Mouse (Mus musculus): ENCODE results near the gene 2210010C04Rik.
A peak's percentile ranks its signal among the peaks of the same experiment; 100 is the strongest.

The 2210010C04Rik gene

GRCm38 (mm10) chr6:41035409-41035808 lies at the start of gene 2210010C04Rik:
TSS of gene 2210010C04Rik (minus strand) at chr6:41035509.
- DNase-seq = no peak

GRCm38 (mm10) chr6:41080121-41080520 lies 44.8 kb upstream of the 2210010C04Rik start:
- DNase-seq = no peak

GRCm38 (mm10) chr6:41078539-41079303 lies 43.4 kb upstream of the 2210010C04Rik start:
- DNase-seq = no peak

GRCm38 (mm10) chr6:41075753-41076152 lies 40.4 kb upstream of the 2210010C04Rik start:
- DNase-seq = no peak

- DNase-seq = no peak
Observed at GRCm38 (mm10) chr6:41063332-41063731, 28.0 kb upstream of the 2210010C04Rik start.

GRCm38 (mm10) chr6:41062746-41063145 lies 27.4 kb upstream of the 2210010C04Rik start:
- no peak for DNase-seq

- DNase-seq = no peak
Observed at GRCm38 (mm10) chr6:41062081-41062480, 26.8 kb upstream of the 2210010C04Rik start.

GRCm38 (mm10) chr6:41061085-41061484 lies 25.8 kb upstream of the 2210010C04Rik start:
- DNase-seq = peak in 1 of 2 experiments; percentile 4

GRCm38 (mm10) chr6:41057653-41058052 lies 22.3 kb upstream of the 2210010C04Rik start:
- no peak for DNase-seq

- peak; percentile 25 to 43 for DNase-seq
Observed at GRCm38 (mm10) chr6:41055581-41055980, 20.3 kb upstream of the 2210010C04Rik start.

GRCm38 (mm10) chr6:41054379-41054778 lies 19.1 kb upstream of the 2210010C04Rik start:
- no peak for DNase-seq

- DNase-seq = no peak
Observed at GRCm38 (mm10) chr6:41051824-41052223, 16.5 kb upstream of the 2210010C04Rik start.

GRCm38 (mm10) chr6:41048602-41049001 lies 13.3 kb upstream of the 2210010C04Rik start:
- no peak for DNase-seq

GRCm38 (mm10) chr6:41047961-41048360 lies 12.7 kb upstream of the 2210010C04Rik start:
- no peak for DNase-seq

- no peak for DNase-seq
Observed at GRCm38 (mm10) chr6:41047202-41047601, 11.9 kb upstream of the 2210010C04Rik start.

- no peak for DNase-seq
Observed at GRCm38 (mm10) chr6:41046553-41046952, 11.2 kb upstream of the 2210010C04Rik start.

GRCm38 (mm10) chr6:41044753-41045152 lies 9.4 kb upstream of the 2210010C04Rik start:
- DNase-seq = no peak

- DNase-seq = no peak
Observed at GRCm38 (mm10) chr6:41044314-41044713, 9.0 kb upstream of the 2210010C04Rik start.

- DNase-seq = no peak
Observed at GRCm38 (mm10) chr6:41032802-41033201, 2.5 kb downstream of the 2210010C04Rik start.

- DNase-seq = no peak
Observed at GRCm38 (mm10) chr6:41032231-41032630, 3.1 kb downstream of the 2210010C04Rik start.

- DNase-seq = no peak
Observed at GRCm38 (mm10) chr6:41030821-41031220, 4.5 kb downstream of the 2210010C04Rik start.

GRCm38 (mm10) chr6:41027053-41027452 lies 8.3 kb downstream of the 2210010C04Rik start:
- peak; percentile 2 to 11 for DNase-seq

- no peak for DNase-seq
Observed at GRCm38 (mm10) chr6:41025873-41026650, 9.2 kb downstream of the 2210010C04Rik start.

GRCm38 (mm10) chr6:41019140-41019539 lies 16.2 kb downstream of the 2210010C04Rik start:
- DNase-seq = no peak

Data from cerebellum, postnatal 14 days (tissue).